Mouse (Mus musculus) C2C12 (cell line): ENCODE data around the gene Clip2. TPM values are rescaled to one million over a fixed set of nuclear protein-coding genes. Genes with fewer than 3 reads are reported as not detected.

Experiments
- H3K27me3 ChIP-seq: one replicate; pipeline ENCODE4 v1.6.1; 2011; ENCODE audit not compliant: control insufficient read depth, insufficient read depth, insufficient read length
- H3K36me3 ChIP-seq: one replicate; pipeline ENCODE4 v1.6.1; 2011; ENCODE audit not compliant: control insufficient read depth, insufficient read depth
- H3K4me3 ChIP-seq: one replicate; pipeline ENCODE4 v1.5.1; 2011; ENCODE audit warnings: mild to moderate bottlenecking, control low read depth; ENCODE audit not compliant: poor library complexity, insufficient read depth, severe bottlenecking
- H3K79me2 ChIP-seq: one replicate; pipeline ENCODE4 v1.6.1; 2011; ENCODE audit not compliant: control insufficient read depth, insufficient read depth
- H3K79me3 ChIP-seq: one replicate; pipeline ENCODE4 v1.6.1; 2011; ENCODE audit warnings: low read depth, control low read depth
- H3ac ChIP-seq: one replicate; pipeline ENCODE3; 2011; ENCODE audit warnings: low read depth; ENCODE audit not compliant: control insufficient read depth, insufficient read length
- CEBPB ChIP-seq: IDR thresholded peaks from one replicate; pipeline ENCODE4 v1.6.1; 2011; ENCODE audit warnings: low read depth, mild to moderate bottlenecking, control low read depth, moderate library complexity
- CTCF ChIP-seq: IDR thresholded peaks from one replicate; pipeline ENCODE4 v1.5.1; 2011; ENCODE audit not compliant: control insufficient read depth, insufficient read depth, insufficient read length
- FOSL1 ChIP-seq: IDR thresholded peaks from one replicate; pipeline ENCODE4 v1.8.0; 2011; ENCODE audit warnings: mild to moderate bottlenecking, low read length; ENCODE audit not compliant: poor library complexity, insufficient read depth, severe bottlenecking
- MAX ChIP-seq: IDR thresholded peaks from one replicate; pipeline ENCODE4 v1.6.1; 2011; ENCODE audit warnings: mild to moderate bottlenecking, control low read depth
- MYOD1 ChIP-seq: IDR thresholded peaks from one replicate; pipeline ENCODE4 v1.6.1; 2011; ENCODE audit warnings: low read depth; ENCODE audit not compliant: control insufficient read depth, insufficient read length
- MYOG ChIP-seq: IDR thresholded peaks from one replicate; pipeline ENCODE4 v1.6.1; 2011; ENCODE audit not compliant: control insufficient read depth, insufficient read length; ENCODE audit errors: extremely low read depth
- USF1 ChIP-seq: IDR thresholded peaks from one replicate; pipeline ENCODE4 v1.6.1; 2011; ENCODE audit warnings: low read depth, mild to moderate bottlenecking, control low read depth, moderate library complexity
- polyA plus RNA-seq: library from polyadenylated mRNA; unstranded; fragments of >200 nt; fragmentation: generic; extraction: Trizol; gene quantifications from one replicate; pipeline ENCODE4 v1.2.1, GENCODE M21; 2012; ENCODE audit warnings: missing spikeins

The Clip2 gene
- polyA plus RNA-seq, 1 experiment: 15.7 TPM

GRCm38 (mm10) chr5:134540881-134541280 is 11.4 kb downstream of the Clip2 start:
- Histone ChIP-seq H3K4me3 (no peak overlapping the region), H3K79me3 (peaks cover 24% of the 10 kb centered on the region), H3ac (no peak overlapping the region), H3K79me2 (peaks cover 82% of the 10 kb centered on the region), H3K36me3 (peaks cover 5% of the 10 kb centered on the region), H3K27me3 (no peaks in the 10 kb centered on the region)
- TF ChIP-seq MYOG (no peak), USF1 (no peak), CTCF (no peak), FOSL1 (no peak), MYOD1 (no peak), CEBPB (no peak), MAX (no peak)

GRCm38 (mm10) chr5:134539891-134540290 is 12.3 kb downstream of the Clip2 start:
- Histone ChIP-seq H3ac (no peak overlapping the region), H3K36me3 (peaks cover 6% of the 10 kb centered on the region), H3K79me2 (peaks cover 74% of the 10 kb centered on the region), H3K27me3 (no peaks in the 10 kb centered on the region), H3K4me3 (no peak overlapping the region), H3K79me3 (peaks cover 21% of the 10 kb centered on the region)
- TF ChIP-seq USF1: no peak
- TF ChIP-seq CTCF: no peak
- no peak for TF ChIP-seq MYOD1
- no peak for TF ChIP-seq MYOG
- no peak for TF ChIP-seq MAX
- no peak for TF ChIP-seq FOSL1

GRCm38 (mm10) chr5:134536036-134536435 is 16.2 kb downstream of the Clip2 start:
- Histone ChIP-seq H3K79me2 (peaks cover 39% of the 10 kb centered on the region), H3K36me3 (peaks cover 14% of the 10 kb centered on the region), H3K27me3 (no peaks in the 10 kb centered on the region), H3ac (no peak overlapping the region), H3K79me3 (peaks cover 14% of the 10 kb centered on the region), H3K4me3 (no peak overlapping the region)
- TF ChIP-seq MYOD1 (no peak), CTCF (no peak), MYOG (no peak), FOSL1 (no peak), MAX (no peak), USF1 (no peak), CEBPB (no peak)

- no peaks in the 10 kb centered on the region for H3K27me3 ChIP-seq
- no peak for TF ChIP-seq MAX
- no peak for TF ChIP-seq FOSL1
- TF ChIP-seq CTCF: no peak
- TF ChIP-seq MYOD1: no peak
- no peak for TF ChIP-seq USF1
- TF ChIP-seq CEBPB: no peak
- no peak for TF ChIP-seq MYOG
- H3K36me3 ChIP-seq: peaks cover 9% of the 10 kb centered on the region
- H3K79me2 ChIP-seq: peaks cover 8% of the 10 kb centered on the region
- no peak overlapping the region for H3ac ChIP-seq
- H3K79me3 ChIP-seq: peaks cover 2% of the 10 kb centered on the region
- H3K4me3 ChIP-seq: no peak overlapping the region
Measured at GRCm38 (mm10) chr5:134532417-134532816, 19.8 kb downstream of the Clip2 start.

- Histone ChIP-seq H3K36me3 (peaks cover 9% of the 10 kb centered on the region), H3K4me3 (no peak overlapping the region), H3K79me2 (no peaks in the 10 kb centered on the region), H3K27me3 (no peaks in the 10 kb centered on the region), H3ac (no peak overlapping the region), H3K79me3 (no peaks in the 10 kb centered on the region)
- TF ChIP-seq MYOG: no peak
- TF ChIP-seq USF1: no peak
- no peak for TF ChIP-seq FOSL1
- TF ChIP-seq MYOD1: no peak
- no peak for TF ChIP-seq CEBPB
- TF ChIP-seq MAX: no peak
- no peak for TF ChIP-seq CTCF
Measured at GRCm38 (mm10) chr5:134531585-134531984, 20.6 kb downstream of the Clip2 start.

- Histone ChIP-seq H3K4me3 (no peak overlapping the region), H3ac (no peak overlapping the region), H3K79me2 (no peaks in the 10 kb centered on the region), H3K79me3 (no peaks in the 10 kb centered on the region), H3K36me3 (peaks cover 9% of the 10 kb centered on the region), H3K27me3 (no peaks in the 10 kb centered on the region)
- TF ChIP-seq MAX: no peak
- TF ChIP-seq CTCF: no peak
- no peak for TF ChIP-seq MYOG
- TF ChIP-seq CEBPB: no peak
- no peak for TF ChIP-seq MYOD1
- TF ChIP-seq FOSL1: no peak
- TF ChIP-seq USF1: no peak
Measured at GRCm38 (mm10) chr5:134530830-134531229, 21.4 kb downstream of the Clip2 start.
